Mouse (Mus musculus) small intestine, adult 2 months (tissue): Measurements from ENCODE around the gene Esr2.
"Not testable (repeated sequence)": the region's sequence is repeated elsewhere in the genome, so short reads cannot be mapped to it uniquely, and the experiment has no call there.

Experiments
- CTCF ChIP-seq: fragments of 200-500 bp; IDR thresholded peaks from 2 replicates; pipeline ENCODE4 v1.5.1; 2012; ENCODE audit warnings: low read depth, mild to moderate bottlenecking, control low read depth, inconsistent platforms, low read length, moderate library complexity, mixed read lengths; ENCODE audit not compliant: insufficient replicate concordance, insufficient read length; ENCODE audit errors: extremely low read depth
- POLR2A ChIP-seq: fragments of 200-500 bp; IDR thresholded peaks from 2 replicates; pipeline ENCODE4 v1.6.1; 2012; ENCODE audit warnings: low read depth, mild to moderate bottlenecking, control low read depth, inconsistent platforms, low read length, moderate library complexity

GRCm38 (mm10) chr12:76152389-76152788, 24.7 kb downstream of the Esr2 start:
- not testable (repeated sequence) for TF ChIP-seq CTCF, POLR2A
